Mouse (Mus musculus) lung, adult 2 months (tissue): ENCODE measurements around the gene Cbs. TPM values are rescaled to one million over a fixed set of nuclear protein-coding genes. Genes with fewer than 3 reads are reported as not detected.
"Not testable (repeated sequence)": the region's sequence is repeated elsewhere in the genome, so short reads cannot be mapped to it uniquely, and the experiment has no call there.

Source experiments
- DNase-seq: peaks from one replicate; pipeline ENCODE4 v3.0.0; 2022
- H3K4me1 ChIP-seq: fragments of 200-500 bp; 2 replicates; pipeline ENCODE4 v1.6.1; 2011; ENCODE audit warnings: low read length; ENCODE audit not compliant: control insufficient read depth, insufficient read depth
- H3K4me3 ChIP-seq: fragments of 200-500 bp; replicated peaks from 2 replicates; pipeline ENCODE3; 2011; ENCODE audit warnings: low read depth, mild to moderate bottlenecking, control low read depth, low read length; ENCODE audit errors: extremely low read depth
- CTCF ChIP-seq: fragments of 200-500 bp; IDR thresholded peaks from 2 replicates; pipeline ENCODE4 v1.5.1; 2011; ENCODE audit warnings: mild to moderate bottlenecking, low read length, control low read depth; ENCODE audit not compliant: insufficient read depth
- POLR2A ChIP-seq: fragments of 200-500 bp; IDR thresholded peaks from 2 replicates; pipeline ENCODE4 v1.6.1; 2011; ENCODE audit warnings: low read depth, mild to moderate bottlenecking, control low read depth, low read length, borderline replicate concordance; ENCODE audit errors: extremely low read depth
- WGBS: fragments of 180-500 bp; shearing (Covaris S2); methylation state at CpG from one replicate; pipeline ENCODE4 v1.1.7; 2018; 5-methylcytosine and 5-hydroxymethylcytosine counted together
- polyA plus RNA-seq: library from polyadenylated mRNA; depleted of rRNA; stranded (reverse); fragments of >200 nt; gene quantifications from 2 replicates; pipeline ENCODE4 v1.2.3, GENCODE M21; 2012

The Cbs gene
- polyA plus RNA-seq, 1 experiment: 6.3 TPM

DNA sequence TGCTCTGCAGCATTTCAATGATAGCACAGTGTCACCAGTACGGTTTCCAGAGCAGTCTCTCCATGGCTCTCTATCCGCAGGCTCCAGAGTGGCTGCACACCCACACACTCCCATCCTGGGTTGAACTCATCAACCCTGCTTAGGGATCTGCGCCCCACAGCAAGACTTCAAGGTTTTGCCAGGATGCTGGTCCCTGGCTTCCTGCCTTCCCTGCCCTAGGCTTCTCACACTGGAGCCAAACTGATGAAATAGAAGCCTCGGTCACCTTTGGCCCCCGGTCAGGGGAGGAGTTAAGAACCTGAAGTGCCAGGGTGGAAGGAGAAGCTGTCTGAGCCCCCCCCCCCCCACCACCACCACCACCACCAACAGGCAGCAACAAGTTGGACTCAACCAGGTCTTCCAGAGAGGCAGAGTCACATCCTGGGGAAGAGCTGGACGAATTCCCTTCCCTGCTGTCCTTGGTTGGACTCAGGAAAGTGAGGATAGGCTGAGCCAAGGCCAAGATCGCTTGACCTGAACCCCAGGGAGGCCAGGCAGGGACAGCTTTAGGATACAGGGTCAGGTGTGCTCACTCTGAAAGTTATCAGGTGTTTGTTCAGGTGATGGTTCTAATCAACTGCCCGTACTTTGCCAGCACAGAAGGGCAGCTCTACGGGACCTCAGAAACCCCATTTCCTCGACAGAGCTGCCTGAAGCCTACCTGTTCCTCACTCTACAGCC lies 5.8 kb downstream of the Cbs start:
- no peak overlapping the region for H3K4me3 ChIP-seq
- no peak for DNase-seq
- H3K4me1 ChIP-seq: no peaks in the 10 kb centered on the region; the same call in 1 of the 2 replicates
- TF ChIP-seq CTCF: no peak
- no peak for TF ChIP-seq POLR2A
- 77% methylated on average over 10 of the region's 10 CpGs for WGBS

DNA sequence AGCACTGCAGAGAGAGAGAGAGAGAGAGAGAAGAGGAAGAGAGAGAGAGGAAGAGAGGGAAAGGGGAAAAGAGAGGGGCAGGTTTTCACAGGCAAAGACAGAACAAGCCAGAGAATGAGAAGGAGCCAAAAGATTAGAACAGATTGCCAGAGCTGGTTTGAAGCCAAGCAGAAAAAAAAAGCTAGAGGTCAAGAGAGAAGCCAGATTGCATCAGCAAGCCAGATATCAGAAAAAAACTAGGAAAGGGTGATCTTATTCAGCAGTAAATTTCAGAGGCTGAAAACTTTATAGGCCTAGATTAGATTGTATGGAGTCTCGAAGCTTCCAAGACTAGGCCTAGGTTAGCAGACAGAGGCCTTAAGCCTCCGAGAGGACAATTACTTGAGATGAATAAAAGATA lies 9.1 kb downstream of the Cbs start:
- WGBS: 92% methylated on average over 2 of the region's 2 CpGs
- no peak for DNase-seq
- Histone ChIP-seq H3K4me1 (no peaks in the 10 kb centered on the region), H3K4me3 (no peak overlapping the region)
- TF ChIP-seq POLR2A (no peak), CTCF (no peak)

DNA sequence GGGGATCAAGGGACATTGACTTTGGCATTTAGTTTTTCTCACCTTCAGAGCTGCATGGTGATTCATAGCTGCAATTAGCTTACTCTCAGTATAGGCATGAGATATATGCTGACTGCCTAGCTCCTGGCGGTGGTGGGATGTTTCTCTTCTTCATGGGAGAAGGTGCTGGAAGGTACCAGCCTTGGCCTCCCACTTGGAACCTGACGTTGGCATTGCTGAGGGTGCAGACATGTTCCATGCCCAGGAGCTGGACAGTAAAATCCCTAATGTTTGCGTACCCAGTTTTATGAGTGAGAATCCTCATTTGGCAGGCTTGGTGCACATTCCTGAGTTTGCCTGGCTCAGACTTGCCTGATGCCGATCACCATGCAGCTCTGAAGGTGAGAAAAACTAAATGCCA lies 13.9 kb downstream of the Cbs start:
- Histone ChIP-seq H3K4me3 (no peak overlapping the region), H3K4me1 (no peaks in the 10 kb centered on the region)
- no peak for DNase-seq
- TF ChIP-seq POLR2A (no peak), CTCF (no peak)
- 86% methylated on average over 4 of the region's 4 CpGs for WGBS

DNA sequence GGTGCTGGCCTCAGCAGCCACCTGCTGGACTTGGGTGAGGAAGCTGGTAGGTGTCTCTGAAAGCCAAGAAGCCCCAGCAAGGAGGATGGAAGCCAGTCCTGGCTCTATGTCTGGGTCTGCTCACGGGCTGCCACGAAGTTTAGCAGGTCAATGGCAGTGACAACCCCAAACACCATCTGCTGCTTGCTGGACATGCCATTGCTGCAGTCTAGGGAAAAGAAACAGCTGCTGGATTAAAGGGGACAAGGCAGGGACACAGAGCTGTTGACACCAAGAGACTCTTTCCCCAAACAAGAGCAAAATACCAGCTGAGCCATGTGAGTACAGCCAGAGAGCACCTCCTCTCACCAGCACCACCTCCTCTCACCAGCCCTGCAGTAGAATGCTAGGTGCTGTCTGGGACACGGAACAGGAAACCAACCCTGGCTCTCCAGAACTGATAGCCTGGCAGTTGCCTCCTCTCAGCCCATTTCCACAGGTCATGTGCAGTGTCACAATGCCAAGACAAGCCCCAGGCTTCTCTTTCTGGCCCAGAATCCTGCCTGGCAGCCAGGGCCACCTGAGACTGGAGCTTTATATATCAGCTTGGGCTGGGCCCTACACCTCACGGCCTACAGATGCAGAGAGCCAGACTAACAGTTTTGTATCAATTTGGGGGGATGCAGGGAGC lies 23.8 kb downstream of the Cbs start:
- WGBS: 66% methylated on average over 4 of the region's 4 CpGs
- Histone ChIP-seq H3K4me1 (no peaks in the 10 kb centered on the region), H3K4me3 (no peak overlapping the region)
- DNase-seq: no peak
- TF ChIP-seq CTCF: no peak
- no peak for TF ChIP-seq POLR2A

DNA sequence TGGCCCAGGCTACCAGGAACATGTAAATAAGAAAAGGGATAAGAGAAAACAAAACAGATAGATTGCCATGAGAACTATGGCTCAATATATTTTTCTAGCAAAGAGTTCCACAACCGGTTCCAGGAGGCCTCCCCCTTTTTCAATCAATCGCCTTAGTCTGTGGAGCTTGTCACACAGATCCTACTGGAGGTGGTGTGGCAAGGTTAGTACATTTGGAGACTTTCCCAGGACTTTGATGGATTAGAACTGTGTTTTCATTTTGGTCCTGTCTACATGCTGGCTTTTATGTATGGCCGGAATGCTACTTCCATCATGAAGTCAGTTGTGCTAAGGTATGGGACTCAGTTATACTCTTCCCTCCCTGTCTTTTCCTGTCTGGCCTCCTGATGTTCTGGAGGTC lies 27.1 kb downstream of the Cbs start:
- DNase-seq: no peak
- no peaks in the 10 kb centered on the region for H3K4me1 ChIP-seq
- 93% methylated on average over 3 of the region's 3 CpGs for WGBS
- no peak overlapping the region for H3K4me3 ChIP-seq
- TF ChIP-seq CTCF (no peak), POLR2A (no peak)

DNA sequence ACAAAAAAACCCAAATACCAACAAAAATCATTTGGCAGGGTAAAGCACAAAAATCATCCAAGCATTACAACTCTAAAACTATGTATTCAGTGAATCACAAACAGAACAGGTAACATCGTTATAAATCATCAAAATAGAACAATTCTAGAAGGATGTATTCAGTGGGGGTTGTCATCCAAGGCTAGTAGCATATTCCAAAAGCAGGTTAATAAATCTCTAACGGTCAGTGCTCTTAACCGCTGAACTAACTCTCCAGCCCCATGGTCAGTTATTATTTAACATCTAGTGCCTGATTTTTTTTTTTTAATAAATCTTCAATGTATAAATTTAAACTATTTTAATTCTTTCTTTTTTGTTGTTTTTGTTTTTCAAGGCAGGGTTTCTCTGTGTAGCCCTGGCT lies 27.9 kb downstream of the Cbs start:
- H3K4me1 ChIP-seq, DNase-seq, H3K4me3 ChIP-seq: not testable (repeated sequence)
- 93% methylated on average over 3 of the region's 3 CpGs for WGBS

DNA sequence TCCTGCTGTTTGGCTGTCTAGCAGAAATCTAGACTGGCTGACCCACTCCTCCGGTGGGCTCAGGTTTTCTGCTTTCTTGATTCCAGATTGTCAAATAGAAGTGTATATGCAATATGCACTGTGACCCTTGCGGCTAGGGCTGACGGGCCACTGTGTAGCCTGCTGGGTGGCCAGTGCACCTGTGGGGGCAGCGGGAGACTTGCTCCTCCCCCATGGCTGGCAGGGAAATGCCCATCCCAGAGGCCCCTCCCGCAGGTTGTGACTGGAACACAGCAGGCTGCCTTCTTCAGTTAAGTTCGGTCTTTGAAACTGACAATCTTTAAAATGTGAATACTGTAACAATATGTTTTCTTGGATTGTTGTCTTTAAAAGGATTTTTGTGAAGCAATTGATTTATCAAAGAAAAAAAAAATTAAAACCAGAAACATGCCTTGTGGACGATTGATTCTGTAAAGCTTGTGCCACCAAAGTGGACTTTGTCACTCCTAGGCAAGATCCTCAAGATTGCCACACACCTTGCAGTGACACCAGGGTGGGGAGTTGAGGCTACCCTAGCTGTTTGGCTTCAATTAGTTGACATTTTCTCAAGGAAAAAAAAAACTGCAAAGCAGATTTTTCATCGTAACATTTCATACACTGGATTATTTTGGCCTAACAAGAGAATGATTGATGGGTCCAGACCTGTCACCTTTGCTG lies 29.6 kb downstream of the Cbs start:
- TF ChIP-seq CTCF (no peak), POLR2A (no peak)
- WGBS: 88% methylated on average over 8 of the region's 8 CpGs
- DNase-seq: no peak
- no peak overlapping the region for H3K4me3 ChIP-seq
- H3K4me1 ChIP-seq: no peaks in the 10 kb centered on the region

DNA sequence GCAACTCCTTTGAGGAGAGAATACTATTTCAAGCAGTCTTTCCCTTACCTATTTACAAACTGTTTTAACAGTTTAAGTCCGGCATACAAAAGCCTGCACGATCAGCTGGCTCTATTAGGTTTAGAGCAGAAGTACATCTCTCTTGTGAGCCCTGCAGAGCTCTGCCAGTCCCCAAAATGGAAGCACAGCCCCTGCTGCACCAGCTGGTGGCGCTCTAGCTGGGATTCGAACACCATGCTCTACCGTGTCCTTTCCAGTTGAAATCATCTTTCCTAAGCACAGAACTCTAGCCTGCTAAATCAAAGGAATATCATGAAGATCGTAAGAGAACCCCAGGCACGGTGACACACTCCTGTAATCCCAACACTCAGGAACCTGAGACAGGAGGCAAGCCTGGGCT lies 30.6 kb downstream of the Cbs start:
- no peak for DNase-seq
- WGBS: 87% methylated on average over 7 of the region's 7 CpGs
- H3K4me1 ChIP-seq: no peaks in the 10 kb centered on the region
- no peak overlapping the region for H3K4me3 ChIP-seq
- TF ChIP-seq CTCF: peak; percentile 33; the same call in 1 of the 2 replicates
- no peak for TF ChIP-seq POLR2A

DNA sequence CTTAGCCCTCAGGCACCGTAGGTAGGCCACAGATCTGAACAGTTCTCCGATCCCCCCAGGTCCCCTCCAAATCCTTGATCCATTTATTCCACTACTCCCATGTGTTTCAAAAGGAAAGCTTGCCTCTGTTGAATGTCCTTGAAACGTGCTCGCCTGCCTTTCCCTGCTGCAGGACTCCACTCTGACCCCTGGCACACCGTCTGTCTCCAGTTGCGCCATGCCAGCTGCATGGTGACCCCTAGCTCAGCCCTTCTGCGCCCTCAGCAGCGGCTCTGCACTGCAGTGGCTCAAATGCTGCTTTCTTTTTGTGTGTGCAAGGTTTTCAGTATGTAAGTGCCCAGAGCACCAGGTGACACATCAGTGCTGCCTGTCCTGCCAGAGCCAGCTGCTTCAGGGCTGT lies 38.4 kb downstream of the Cbs start:
- DNase-seq: no peak
- Histone ChIP-seq H3K4me1 (no peaks in the 10 kb centered on the region), H3K4me3 (no peak overlapping the region)
- 87% methylated on average over 8 of the region's 8 CpGs for WGBS
- TF ChIP-seq CTCF (no peak), POLR2A (no peak)

DNA sequence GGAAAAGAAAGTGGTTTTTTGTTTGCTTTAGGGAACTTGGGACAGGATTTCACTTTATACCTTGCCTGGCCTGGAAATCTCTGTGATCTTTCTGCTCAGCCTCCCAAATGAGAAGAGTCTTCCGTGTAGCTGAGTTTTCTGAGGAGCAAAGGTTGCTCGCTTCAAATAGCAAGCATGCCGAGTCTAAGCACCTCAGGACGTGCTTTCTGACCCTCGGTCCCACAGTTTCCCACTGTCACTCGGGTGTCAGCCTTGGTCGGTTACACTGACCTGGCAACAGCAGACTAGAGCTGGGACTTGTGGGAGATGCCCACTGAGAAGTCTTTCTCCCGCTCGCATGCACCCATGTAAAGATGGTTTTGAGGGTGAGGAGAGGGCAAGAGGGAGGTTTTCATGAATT lies 39.1 kb downstream of the Cbs start:
- DNase-seq: no peak
- H3K4me1 ChIP-seq: no peaks in the 10 kb centered on the region
- TF ChIP-seq CTCF: no peak
- no peak for TF ChIP-seq POLR2A
- 94% methylated on average over 9 of the region's 9 CpGs for WGBS
- H3K4me3 ChIP-seq: no peak overlapping the region
